Mouse (Mus musculus): Measurements from ENCODE around the gene Hes5.
A peak's percentile ranks its signal among the peaks of the same experiment; 100 is the strongest.

The Hes5 gene

GRCm38 (mm10) chr4:154964581-154965235 lies 4.0 kb downstream of the Hes5 start:
- no peak for DNase-seq (ENCODE audit: low spot score)

- DNase-seq (ENCODE audit: low spot score), result no peak
Observed at GRCm38 (mm10) chr4:154965856-154966255, 5.1 kb downstream of the Hes5 start.

DNA sequence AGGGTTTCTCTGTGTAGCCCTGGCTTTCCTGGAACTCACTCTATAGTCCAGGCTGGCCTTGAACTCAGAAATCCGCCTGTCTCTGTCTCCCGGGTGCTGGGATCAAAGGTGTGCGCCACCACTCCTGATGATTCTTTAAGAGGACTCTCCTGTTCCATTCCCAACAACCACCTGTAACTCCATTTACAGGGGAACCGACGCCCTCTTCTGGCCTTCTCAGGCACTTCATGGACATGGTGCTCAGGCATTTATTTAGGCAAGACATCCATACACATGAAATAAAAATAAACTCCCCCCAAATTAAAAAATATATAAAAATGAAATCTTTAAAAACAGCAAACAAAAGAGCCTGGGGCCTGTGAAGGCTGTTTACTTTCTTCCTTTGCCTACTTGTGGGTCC lies 6.5 kb downstream of the Hes5 start:
- no peak for DNase-seq (ENCODE audit: low spot score)

DNA sequence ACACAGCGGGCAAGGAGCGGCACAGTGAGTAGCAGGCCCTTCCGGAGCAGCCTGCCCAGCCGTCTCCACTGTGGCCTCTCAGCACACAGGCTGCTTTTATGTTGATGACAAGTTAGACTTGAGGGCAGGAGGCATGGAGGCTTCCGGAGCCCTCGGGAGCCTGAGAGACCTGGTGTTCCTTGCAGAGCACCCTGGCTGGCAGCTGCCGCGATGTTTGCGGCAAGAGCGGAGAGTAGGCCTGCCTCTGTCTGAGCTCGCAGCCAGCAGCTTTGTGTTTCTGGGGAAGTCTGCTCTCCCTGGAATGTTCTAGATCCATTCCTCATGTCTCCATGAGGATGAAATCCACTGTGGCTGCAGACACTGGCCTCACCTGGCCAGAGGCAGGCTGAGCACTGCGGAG lies 11.8 kb downstream of the Hes5 start:
- DNase-seq (ENCODE audit: low spot score), result no peak

- no peak for DNase-seq (ENCODE audit: low spot score)
Observed at GRCm38 (mm10) chr4:154974163-154974611, 13.5 kb downstream of the Hes5 start.

- no peak for DNase-seq (ENCODE audit: low spot score)
Observed at GRCm38 (mm10) chr4:154980110-154980509, 19.4 kb downstream of the Hes5 start.

DNA sequence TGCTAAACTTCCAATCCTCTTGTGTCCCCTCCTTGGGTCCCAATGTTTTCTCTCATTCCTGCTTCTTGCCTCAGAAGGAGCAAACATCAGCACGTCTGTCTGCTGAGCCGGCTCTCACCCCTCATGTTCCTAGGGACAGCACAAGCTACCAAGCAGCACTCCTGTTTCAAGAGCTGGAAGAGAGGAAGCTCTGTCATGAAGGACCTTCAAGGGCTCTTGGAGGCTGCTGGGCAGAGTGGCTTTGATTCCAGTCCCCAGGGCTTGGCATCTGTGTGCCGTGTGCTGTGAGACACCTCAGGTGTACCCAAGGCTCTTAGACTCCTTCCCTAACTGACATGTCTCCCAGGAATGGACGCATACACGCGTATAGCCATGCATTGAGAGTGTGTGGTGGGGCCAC lies 20.4 kb downstream of the Hes5 start:
- no peak for DNase-seq (ENCODE audit: low spot score)

- no peak for DNase-seq (ENCODE audit: low spot score)
Observed at GRCm38 (mm10) chr4:154981530-154981929, 20.8 kb downstream of the Hes5 start.

DNA sequence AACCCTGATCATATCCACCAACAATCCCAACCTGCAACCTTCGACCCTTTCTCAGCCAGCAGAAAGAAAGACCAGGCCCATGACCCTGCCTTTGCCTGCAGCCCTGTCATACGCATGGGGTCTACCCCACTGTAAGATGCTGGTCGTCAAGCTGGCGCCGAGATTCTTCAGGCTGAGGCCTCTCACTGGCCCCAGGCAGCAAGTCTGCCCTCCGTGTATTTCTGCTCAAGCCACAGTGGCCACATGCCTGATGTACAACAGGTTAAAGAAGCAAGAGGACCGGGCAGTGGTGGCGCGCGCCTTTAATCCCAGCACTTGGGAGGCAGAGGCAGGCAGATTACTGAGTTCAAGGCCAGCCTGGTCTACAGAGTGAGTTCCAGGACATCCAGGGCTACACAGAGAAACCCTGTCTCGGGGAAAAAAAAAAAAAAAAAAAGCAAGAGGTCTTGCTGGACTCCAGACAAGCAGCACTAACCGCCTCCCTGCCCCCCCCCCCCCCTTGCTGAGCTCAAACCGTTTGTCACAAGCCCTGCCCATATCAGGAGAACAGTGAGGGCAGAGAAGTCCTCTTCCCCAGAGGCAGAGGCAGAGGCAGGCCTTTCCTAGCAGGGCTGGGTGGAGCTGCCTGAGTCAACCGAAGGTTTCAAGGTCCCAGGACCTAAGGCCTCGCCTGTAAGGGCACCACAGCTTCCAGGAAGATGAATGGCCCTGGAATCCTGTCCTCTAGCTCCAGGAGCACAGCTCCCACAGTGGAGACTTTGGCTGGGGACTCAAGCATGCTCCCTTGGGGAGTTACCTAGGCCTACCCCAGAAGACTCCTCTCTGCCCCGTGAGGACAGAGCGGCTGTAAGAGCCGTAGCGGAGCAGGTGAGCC lies 21.8 kb downstream of the Hes5 start:
- DNase-seq (ENCODE audit: low spot score), result peak; percentile 54

- no peak for DNase-seq (ENCODE audit: low spot score)
Observed at GRCm38 (mm10) chr4:154983767-154984166, 23.0 kb downstream of the Hes5 start.

DNA sequence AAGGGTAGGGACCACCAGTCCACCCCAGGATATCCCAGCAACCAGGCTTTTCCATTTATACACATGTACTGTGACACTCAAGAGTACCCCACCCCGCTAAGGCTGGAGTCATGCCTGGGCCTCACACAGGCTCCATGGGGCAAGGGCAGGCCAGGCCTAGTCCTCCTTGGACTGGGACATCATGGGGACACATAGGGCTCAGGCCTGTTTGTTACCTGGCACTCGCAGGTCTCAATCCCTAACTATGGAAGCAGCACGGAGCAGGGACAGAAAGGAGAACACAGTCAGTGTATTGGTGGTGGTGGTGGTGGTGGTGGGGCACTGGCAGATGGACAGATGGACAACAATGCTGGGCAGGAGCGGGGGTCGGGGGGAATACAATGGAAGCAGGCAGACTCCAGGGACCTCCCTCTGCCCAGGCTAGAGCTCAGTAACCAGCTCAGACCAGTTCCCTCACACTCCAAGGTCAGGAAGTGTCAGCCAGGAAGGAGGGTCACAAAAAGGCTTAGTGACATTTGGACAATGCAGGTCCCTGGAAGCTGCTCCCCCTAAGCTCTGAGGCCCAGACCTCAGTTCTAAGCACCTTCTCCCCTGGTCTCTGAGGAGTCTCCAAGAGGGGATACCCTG lies 24.5 kb downstream of the Hes5 start:
- DNase-seq (ENCODE audit: low spot score), result no peak

DNA sequence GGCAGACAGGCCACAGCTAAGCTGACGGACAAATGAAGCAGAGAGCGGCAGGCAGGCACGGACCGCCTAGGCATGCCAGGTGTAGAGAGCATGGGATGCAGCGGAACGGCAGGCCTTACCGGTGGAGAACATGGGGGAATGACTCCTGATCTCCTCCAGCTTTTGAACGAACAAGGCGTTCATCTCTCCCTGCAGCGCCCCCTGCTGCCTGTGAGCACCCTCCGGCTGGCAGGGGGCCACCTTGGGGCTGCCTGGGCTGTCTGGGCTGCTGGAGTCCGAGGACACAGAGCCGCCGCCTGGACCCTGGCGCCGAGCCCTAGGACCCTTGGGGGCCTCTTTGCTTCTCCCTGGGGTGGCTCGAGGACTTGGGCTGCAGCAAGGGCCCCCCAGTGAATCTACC lies 25.4 kb downstream of the Hes5 start:
- peak; percentile 61 for DNase-seq (ENCODE audit: low spot score)

DNA sequence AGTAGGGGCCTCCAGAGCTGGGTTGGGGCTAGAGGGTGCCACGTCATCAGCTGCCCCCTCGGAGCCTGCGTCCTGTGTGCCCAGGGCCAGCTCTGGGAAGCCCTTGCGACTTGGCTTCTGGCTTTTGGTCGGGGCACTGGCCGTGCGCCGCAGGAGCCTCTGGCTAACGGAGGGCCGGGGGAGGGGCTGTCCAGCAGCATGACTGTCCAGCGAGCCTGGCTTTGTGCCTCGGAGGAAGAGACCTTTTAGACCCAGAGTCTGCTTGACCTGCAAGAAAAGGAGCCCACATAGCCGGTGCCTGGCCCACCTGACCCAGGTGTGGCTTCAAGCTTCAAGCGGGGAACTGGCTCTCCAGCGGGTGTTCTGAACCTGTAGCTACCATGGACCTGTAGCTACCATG lies 26.0 kb downstream of the Hes5 start:
- DNase-seq (ENCODE audit: low spot score), result no peak

GRCm38 (mm10) chr4:154994876-154995275 lies 34.2 kb downstream of the Hes5 start:
- DNase-seq (ENCODE audit: low spot score), result no peak

GRCm38 (mm10) chr4:154996572-154997154 lies 35.9 kb downstream of the Hes5 start:
- no peak for DNase-seq (ENCODE audit: low spot score)

DNA sequence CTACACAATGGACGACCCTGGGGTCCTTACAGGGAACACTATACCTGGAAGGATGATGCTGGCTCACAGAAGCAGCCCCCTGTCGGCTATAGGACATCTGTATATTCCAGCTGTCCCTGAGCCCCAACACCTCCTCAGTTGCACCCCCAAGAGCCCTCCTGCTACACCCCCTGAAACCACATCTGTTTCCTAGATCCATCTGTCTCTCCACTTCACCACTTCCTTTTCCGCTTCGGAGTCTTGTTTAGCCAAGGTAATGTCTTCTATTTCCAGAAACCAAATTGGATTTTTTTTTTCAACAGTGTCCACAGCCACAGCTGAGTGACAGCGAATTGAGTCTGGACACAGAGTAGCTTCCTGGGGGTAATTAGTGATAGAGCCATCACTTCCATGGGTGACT lies 38.7 kb downstream of the Hes5 start:
- DNase-seq (ENCODE audit: low spot score), result no peak

GRCm38 (mm10) chr4:155005278-155005677 lies 44.6 kb downstream of the Hes5 start:
- DNase-seq (ENCODE audit: low spot score), result no peak

- DNase-seq (ENCODE audit: low spot score), result no peak
Observed at GRCm38 (mm10) chr4:155006296-155006695, 45.6 kb downstream of the Hes5 start.

GRCm38 (mm10) chr4:155007641-155008040 lies 46.9 kb downstream of the Hes5 start:
- DNase-seq (ENCODE audit: low spot score), result no peak

- DNase-seq (ENCODE audit: low spot score), result no peak
Observed at GRCm38 (mm10) chr4:155008075-155008474, 47.4 kb downstream of the Hes5 start.

DNA sequence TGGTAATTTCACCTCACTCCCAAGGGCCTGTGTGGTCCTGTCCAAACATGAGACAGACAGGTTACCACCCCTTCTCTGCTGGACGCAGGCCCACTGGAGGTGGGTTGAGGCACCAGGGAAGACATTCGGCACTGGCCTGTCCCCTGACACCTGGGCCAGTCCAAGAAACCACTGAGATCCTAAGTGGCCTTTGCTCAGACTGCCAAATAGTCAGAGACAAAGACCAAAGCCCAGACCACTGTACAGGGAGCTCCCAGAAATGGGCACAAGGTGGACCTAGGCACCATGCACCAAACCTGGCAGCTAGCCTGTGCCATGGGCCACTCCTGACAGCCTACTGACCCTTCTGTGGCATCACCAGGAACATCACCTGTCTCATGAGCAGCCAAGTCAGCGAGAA lies 48.5 kb downstream of the Hes5 start:
- DNase-seq (ENCODE audit: low spot score), result no peak

DNA sequence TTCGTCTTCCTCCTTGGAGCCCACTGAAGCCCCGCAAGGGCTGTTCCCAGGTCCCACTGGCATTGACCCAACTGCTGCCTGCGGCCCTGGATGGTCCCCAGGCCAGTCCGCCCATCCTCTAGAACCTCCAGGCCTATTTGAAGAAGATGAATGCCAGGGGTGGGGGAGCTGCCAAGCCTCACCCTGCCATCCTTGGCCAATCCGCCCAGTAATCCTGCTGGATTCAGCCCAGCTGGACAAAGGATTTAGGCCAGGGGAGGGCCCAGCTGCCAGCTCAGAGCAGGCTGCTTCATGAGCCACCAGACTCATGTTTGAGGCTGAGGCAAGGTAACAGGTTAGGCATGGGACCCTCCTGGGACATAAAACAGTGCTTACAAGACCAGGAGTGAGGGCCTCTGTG lies 50.1 kb downstream of the Hes5 start:
- no peak for DNase-seq (ENCODE audit: low spot score)

All from ovary, adult 18-20 months (tissue).